Mouse (Mus musculus) lung, embryonic 16.5 days (tissue): ENCODE results near the gene Tcte3. TPM values are rescaled to one million over a fixed set of nuclear protein-coding genes. Genes with fewer than 3 reads are reported as not detected.
A peak's percentile ranks its signal among the peaks of the same experiment; 100 is the strongest.
"Not testable (repeated sequence)": the region's sequence is repeated elsewhere in the genome, so short reads cannot be mapped to it uniquely, and the experiment has no call there.

Experiments used
- ATAC-seq: fragments of 200-750 bp; cut with Nextera tagmentation; 2 replicates; pipeline ENCODE4 v1.8.0; 2017; ENCODE audit warnings: low read depth, mild to moderate bottlenecking, moderate library complexity
- H3K27ac ChIP-seq: fragments of 300-500 bp; sonication (generic); 2 replicates; pipeline ENCODE4 v1.5.1; 2014; ENCODE audit warnings: mild to moderate bottlenecking, control low read depth, low read length
- H3K27me3 ChIP-seq: fragments of 300-500 bp; sonication (generic); 2 replicates; pipeline ENCODE4 v1.6.1; 2014; ENCODE audit warnings: low read depth, low read length, mixed read lengths; ENCODE audit not compliant: control insufficient read depth, insufficient read depth
- H3K36me3 ChIP-seq: fragments of 300-500 bp; sonication (generic); 2 replicates; pipeline ENCODE4 v1.6.1; 2014; ENCODE audit warnings: low read length; ENCODE audit not compliant: control insufficient read depth, insufficient read depth
- H3K4me1 ChIP-seq: fragments of 300-500 bp; sonication (generic); replicated peaks from 2 replicates; pipeline ENCODE4 v1.6.1; 2014; ENCODE audit warnings: low read length, mixed read lengths; ENCODE audit not compliant: control insufficient read depth, insufficient read depth
- H3K4me2 ChIP-seq: fragments of 300-500 bp; sonication (generic); 2 replicates; pipeline ENCODE4 v1.6.1; 2014; ENCODE audit warnings: low read depth, low read length, control low read depth
- H3K4me3 ChIP-seq: fragments of 300-500 bp; sonication (generic); 2 replicates; pipeline ENCODE4 v1.5.1; 2014; ENCODE audit warnings: mild to moderate bottlenecking, low read length, control low read depth
- H3K9ac ChIP-seq: fragments of 300-500 bp; sonication (generic); 2 replicates; pipeline ENCODE4 v1.6.1; 2014; ENCODE audit warnings: low read length, control low read depth
- H3K9me3 ChIP-seq: fragments of 300-500 bp; sonication (generic); 2 replicates; pipeline ENCODE4 v1.6.1; 2016; ENCODE audit warnings: low read length; ENCODE audit not compliant: control insufficient read depth
- WGBS: fragments of 180-500 bp; shearing (Covaris S2); extraction: QIAGEN DNeasy Blood & Tissue Kit; methylation state at CpG from one replicate; pipeline ENCODE4 v1.1.7; 2014; 5-methylcytosine and 5-hydroxymethylcytosine counted together
- polyA plus RNA-seq: library from polyadenylated mRNA; unstranded; fragments of >200 nt; fragmentation: Nextera tagmentation; extraction: Ambion mirVana; gene quantifications from 2 replicates; pipeline ENCODE4 v1.2.1, GENCODE M21; 2015

Tcte3 gene
- polyA plus RNA-seq = 0.65 and 0.95 TPM in 2 replicates

DNA sequence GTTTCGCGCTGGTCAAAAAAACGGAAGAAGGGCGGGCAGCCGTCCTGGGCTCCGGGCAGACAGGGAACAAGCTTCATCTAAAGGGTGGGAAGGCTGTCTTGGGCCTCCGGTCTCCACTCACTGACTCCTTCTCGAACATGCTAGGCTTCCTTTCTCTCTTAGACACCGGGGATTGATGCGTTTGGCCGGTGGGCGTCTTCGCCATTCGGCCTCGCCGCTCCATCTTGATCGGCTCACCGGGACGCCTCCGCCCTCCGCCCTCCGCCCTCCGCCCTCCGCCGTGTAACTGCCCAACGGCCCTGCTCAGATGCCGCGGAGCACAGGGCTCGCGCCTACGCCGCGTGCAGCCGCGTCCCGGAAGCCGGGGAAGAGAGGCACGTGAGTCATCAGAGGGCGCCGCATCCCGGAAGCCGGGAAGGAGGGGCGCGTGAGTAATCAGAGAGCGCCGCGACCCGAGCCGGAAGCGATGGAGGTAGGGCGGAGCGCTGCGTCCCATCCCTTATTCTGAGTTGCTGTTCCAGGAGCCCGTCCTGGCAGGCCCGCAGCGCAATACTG, at the start of gene Tcte3, which contains the start of the genes Ermard and Gm3448:
Gene Tcte3, minus strand, starts transcription at position 314 of the 555 bp plus-strand sequence.
Gene Ermard, plus strand, starts transcription at position 34 of the 555 bp plus-strand sequence.
Gene Gm3448, minus strand, starts transcription at position 363 of the 555 bp plus-strand sequence.
- not testable (repeated sequence) for H3K4me1 ChIP-seq, H3K27me3 ChIP-seq, H3K4me3 ChIP-seq, H3K9me3 ChIP-seq, H3K27ac ChIP-seq, H3K36me3 ChIP-seq, H3K9ac ChIP-seq, H3K4me2 ChIP-seq
- 0% methylated on average over 11 of the region's 56 CpGs for WGBS
- peak; percentile 99 for ATAC-seq

- H3K4me1 ChIP-seq = peaks cover 15% of the 10 kb centered on the region; the same call in 1 of the 2 replicates
- no peaks in the 10 kb centered on the region for H3K36me3 ChIP-seq
- no peaks in the 10 kb centered on the region for H3K9me3 ChIP-seq
- no peak overlapping the region for H3K27ac ChIP-seq
- H3K4me2 ChIP-seq = no peak overlapping the region
- 34% methylated on average over 8 of the region's 8 CpGs for WGBS
- H3K27me3 ChIP-seq = no peaks in the 10 kb centered on the region
- ATAC-seq = no peak
- no peak overlapping the region for H3K4me3 ChIP-seq
- H3K9ac ChIP-seq = no peak overlapping the region
These were observed 47.3 kb upstream of the Tcte3 start for GRCm38 (mm10) chr17:15088591-15089001.

GRCm38 (mm10) chr17:15088166-15088565, 46.9 kb upstream of the Tcte3 start:
- no peak overlapping the region for H3K4me3 ChIP-seq
- 29% methylated on average over 2 of the region's 2 CpGs for WGBS
- no peaks in the 10 kb centered on the region for H3K27me3 ChIP-seq

GRCm38 (mm10) chr17:15085006-15085405, 43.7 kb upstream of the Tcte3 start:
- no peaks in the 10 kb centered on the region for H3K36me3 ChIP-seq
- no peaks in the 10 kb centered on the region for H3K27me3 ChIP-seq
- no peak for ATAC-seq
- WGBS = 80% methylated on average over 2 of the region's 2 CpGs
- H3K4me3 ChIP-seq = no peak overlapping the region
- no peak overlapping the region for H3K27ac ChIP-seq
- H3K9me3 ChIP-seq = no peaks in the 10 kb centered on the region
- H3K4me1 ChIP-seq = peaks cover 13% of the 10 kb centered on the region; the same call in 1 of the 2 replicates
- no peak overlapping the region for H3K9ac ChIP-seq
- no peak overlapping the region for H3K4me2 ChIP-seq

More at GRCm38 (mm10) chr17:15088166-15088565, 46.9 kb upstream of the Tcte3 start:
- peak; percentile 28; the same call in 1 of the 2 replicates for ATAC-seq
- Histone ChIP-seq H3K9ac (no peak overlapping the region), H3K4me1 (peaks cover 13% of the 10 kb centered on the region; the same call in 1 of the 2 replicates), H3K4me2 (no peak overlapping the region), H3K27ac (no peak overlapping the region), H3K36me3 (no peaks in the 10 kb centered on the region), H3K9me3 (no peaks in the 10 kb centered on the region)

DNA sequence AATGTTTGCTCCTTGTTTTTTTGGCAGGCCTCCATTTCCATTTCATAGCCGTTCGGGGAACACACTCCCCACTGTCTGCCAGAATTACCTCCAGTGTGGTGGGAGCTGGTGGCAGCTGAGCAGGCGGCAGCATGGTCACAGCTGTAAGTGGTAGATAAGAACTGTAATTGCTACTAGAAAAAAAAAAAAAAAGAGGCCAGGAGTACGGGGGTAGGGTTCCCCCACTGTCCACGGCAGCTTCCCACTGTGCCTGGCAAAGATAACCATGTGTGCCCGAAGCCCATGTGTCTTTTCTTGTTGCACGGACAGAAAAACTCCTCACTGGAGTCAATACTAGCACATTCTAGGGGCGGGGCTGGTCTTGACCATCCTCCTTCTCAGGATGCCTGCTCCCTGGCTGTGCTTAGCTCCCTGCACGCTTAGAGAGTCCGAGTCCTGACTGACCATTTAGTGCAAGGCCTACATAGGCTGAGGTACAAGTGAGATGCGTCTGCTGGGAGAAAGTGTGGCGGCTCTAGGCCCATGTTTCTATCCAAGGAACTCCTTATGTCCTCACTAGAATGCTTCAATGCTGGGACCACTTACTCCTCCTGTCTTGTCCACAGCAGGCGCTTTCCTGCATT, 43.0 kb upstream of the Tcte3 start:
- Histone ChIP-seq H3K27me3 (no peaks in the 10 kb centered on the region), H3K4me2 (no peak overlapping the region), H3K36me3 (no peaks in the 10 kb centered on the region), H3K27ac (no peak overlapping the region), H3K9ac (no peak overlapping the region), H3K4me1 (peaks cover 13% of the 10 kb centered on the region; the same call in 1 of the 2 replicates), H3K9me3 (no peaks in the 10 kb centered on the region), H3K4me3 (no peak overlapping the region)
- ATAC-seq = peak; percentile 28; the same call in 1 of the 2 replicates
- 38% methylated on average over 13 of the region's 13 CpGs for WGBS

GRCm38 (mm10) chr17:15077536-15077935, 36.2 kb upstream of the Tcte3 start:
- Histone ChIP-seq H3K27me3 (no peaks in the 10 kb centered on the region), H3K4me1 (peaks cover 5% of the 10 kb centered on the region; the same call in 1 of the 2 replicates), H3K27ac (no peak overlapping the region), H3K36me3 (no peaks in the 10 kb centered on the region), H3K9ac (no peak overlapping the region), H3K4me3 (no peak overlapping the region), H3K9me3 (no peaks in the 10 kb centered on the region), H3K4me2 (no peak overlapping the region)
- no peak for ATAC-seq
- 25% methylated on average over 2 of the region's 2 CpGs for WGBS

DNA sequence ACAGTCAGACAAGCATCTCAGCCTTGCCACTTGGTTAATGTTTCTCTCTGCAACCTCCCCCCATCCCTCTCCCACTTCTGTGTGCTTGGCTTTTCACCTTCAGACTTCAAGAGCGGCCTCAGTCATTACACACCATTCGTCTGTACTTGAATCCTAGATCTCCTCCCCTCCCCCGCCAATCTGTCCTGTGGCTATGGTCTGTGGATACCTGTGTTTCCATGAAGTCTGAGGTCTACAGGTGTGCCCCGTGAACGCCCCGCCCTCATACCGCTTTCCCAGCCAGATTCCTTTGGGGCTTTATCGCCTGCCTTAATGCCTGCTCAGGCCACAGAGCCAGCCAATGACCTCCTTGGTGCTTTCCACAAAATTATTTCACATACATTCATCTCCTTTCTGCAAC, 33.7 kb upstream of the Tcte3 start:
- Histone ChIP-seq H3K36me3 (no peaks in the 10 kb centered on the region), H3K4me3 (no peak overlapping the region), H3K4me2 (no peak overlapping the region), H3K9me3 (no peaks in the 10 kb centered on the region), H3K4me1 (peaks cover 5% of the 10 kb centered on the region; the same call in 1 of the 2 replicates), H3K9ac (no peak overlapping the region), H3K27me3 (no peaks in the 10 kb centered on the region), H3K27ac (peak overlapping the region; percentile 54; the same call in 1 of the 2 replicates)
- 60% methylated on average over 8 of the region's 8 CpGs for WGBS
- ATAC-seq = peak; percentile 74; the same call in 1 of the 2 replicates

DNA sequence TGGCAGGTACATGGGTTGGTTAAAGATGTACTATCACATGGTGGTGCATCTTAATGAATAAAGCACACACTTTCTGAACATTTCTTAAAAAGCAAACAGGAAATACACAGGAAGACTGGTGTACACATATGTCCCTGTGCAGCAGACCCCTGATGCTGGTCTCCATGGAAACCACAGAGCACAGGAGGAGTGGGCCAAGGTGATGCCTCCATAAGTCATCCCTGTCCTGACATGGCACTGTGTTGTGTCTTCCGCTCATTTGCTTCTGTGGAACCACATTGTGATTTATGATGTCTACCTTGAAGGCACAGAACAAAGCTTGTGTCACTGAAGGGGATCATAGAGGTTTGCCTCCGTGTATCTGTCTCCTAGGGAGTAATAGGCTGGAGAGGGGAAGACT, 30.9 kb upstream of the Tcte3 start:
- H3K4me1 ChIP-seq = peaks cover 8% of the 10 kb centered on the region
- no peak overlapping the region for H3K27ac ChIP-seq
- no peak for ATAC-seq
- H3K9me3 ChIP-seq = no peaks in the 10 kb centered on the region
- H3K4me2 ChIP-seq = no peak overlapping the region
- no peak overlapping the region for H3K4me3 ChIP-seq
- no peaks in the 10 kb centered on the region for H3K36me3 ChIP-seq
- H3K27me3 ChIP-seq = no peaks in the 10 kb centered on the region
- H3K9ac ChIP-seq = no peak overlapping the region
- 64% methylated on average over 2 of the region's 2 CpGs for WGBS

DNA sequence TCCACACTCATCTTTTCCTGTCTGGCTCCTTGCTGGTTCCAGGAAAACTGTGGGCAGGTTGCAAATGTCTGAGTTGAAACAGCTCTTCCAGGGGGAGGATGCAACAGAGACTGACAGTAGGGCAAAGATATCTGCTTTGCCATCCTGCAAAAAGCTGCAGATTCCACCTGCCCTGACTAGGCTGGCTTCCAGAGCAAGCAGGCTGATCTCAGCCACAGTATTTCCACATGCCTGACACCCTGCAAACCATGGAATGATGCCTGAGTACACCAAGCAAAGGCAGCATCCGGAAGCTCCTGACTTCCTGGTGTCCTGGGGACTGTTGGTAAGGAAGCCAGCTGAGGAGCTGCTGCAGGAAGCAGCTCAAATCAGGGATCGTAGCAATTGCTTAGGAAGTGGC, 27.8 kb upstream of the Tcte3 start:
- no peak overlapping the region for H3K4me3 ChIP-seq
- no peak overlapping the region for H3K4me2 ChIP-seq
- no peaks in the 10 kb centered on the region for H3K36me3 ChIP-seq
- H3K27me3 ChIP-seq = no peaks in the 10 kb centered on the region
- H3K27ac ChIP-seq = no peak overlapping the region
- H3K9me3 ChIP-seq = no peaks in the 10 kb centered on the region
- H3K4me1 ChIP-seq = peaks cover 8% of the 10 kb centered on the region
- no peak for ATAC-seq
- 37% methylated on average over 2 of the region's 2 CpGs for WGBS
- H3K9ac ChIP-seq = no peak overlapping the region
